Mouse (Mus musculus): ENCODE measurements around the gene Kbtbd12.

Gene Kbtbd12

GRCm38 (mm10) chr6:88637611-88638301, at the start of gene Kbtbd12:
Gene Kbtbd12, minus strand, starts transcription at chr6:88637950.
- no peak for DNase-seq (ENCODE audit: extremely low spot score, low spot score)

DNA sequence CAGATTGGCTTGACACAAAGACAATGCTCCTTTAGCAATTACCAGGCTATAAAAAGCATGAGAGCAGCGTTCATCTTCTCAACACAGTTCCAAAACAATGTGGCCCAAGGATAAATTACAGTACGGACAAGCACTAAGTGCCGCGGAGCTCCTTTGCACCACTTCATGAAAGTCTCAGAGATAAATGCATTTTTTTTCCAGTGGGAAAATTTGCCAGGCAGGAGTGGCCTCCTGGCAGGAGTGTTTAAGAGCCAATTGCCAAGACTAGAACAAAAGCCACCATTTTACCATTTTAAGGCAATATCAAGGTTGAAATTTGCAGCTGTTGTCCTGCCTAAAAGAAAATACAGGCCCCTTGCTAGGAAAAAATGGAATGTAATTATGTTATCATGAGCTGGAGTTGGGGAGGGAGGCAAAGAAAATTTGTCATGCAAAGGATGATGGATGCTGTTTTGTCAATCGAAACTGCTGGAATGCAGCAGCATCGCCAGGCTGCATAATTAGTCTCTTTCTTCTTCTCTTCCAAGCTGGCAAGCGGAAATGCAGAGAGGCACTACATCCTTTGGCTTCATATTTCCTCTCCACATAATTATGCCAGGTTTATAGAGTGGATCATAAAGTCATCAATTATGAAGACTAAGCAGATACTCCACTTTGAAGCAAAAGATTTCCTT, 45.8 kb upstream of the Kbtbd12 start:
- no peak for DNase-seq (ENCODE audit: extremely low spot score, low spot score)

DNA sequence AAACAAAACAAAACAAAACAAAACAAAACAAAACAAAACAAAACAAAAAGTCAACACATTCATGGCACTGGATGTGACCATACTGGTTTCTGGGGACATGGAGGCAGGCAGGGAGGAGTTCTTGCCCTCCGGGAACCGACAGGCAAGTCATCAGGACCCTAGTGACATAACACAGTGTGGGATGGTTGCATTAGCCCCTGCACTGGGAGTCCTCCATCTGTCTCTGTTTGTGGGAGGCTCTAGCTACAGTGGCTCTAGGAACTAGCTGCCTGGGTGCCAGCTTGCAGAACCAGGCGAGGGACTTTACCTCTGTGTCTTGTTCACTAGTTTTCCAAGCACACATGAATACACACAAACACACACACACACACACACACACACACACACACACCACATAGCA, 43.3 kb upstream of the Kbtbd12 start:
- DNase-seq (ENCODE audit: extremely low spot score, low spot score): no peak

DNA sequence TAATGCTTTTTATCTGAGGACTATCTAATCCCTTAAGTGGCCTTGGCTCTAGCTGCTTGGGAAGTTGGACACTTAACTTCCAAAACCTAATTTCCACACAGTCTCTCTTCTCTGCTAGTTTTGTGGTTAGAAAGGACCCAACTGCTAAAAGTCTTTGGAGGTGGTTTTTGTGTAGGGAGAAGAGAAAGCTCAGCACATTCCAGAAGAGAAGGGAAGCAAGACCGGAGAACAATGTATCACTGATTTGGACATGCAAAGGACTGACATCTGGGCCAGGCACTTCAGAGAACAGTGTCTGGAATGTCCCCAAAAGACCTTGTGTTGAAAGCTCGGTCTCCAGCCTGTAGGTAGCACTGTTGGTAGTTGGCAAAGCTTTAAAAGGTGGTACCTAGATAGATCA, 40.0 kb upstream of the Kbtbd12 start:
- no peak for DNase-seq (ENCODE audit: extremely low spot score, low spot score)

DNA sequence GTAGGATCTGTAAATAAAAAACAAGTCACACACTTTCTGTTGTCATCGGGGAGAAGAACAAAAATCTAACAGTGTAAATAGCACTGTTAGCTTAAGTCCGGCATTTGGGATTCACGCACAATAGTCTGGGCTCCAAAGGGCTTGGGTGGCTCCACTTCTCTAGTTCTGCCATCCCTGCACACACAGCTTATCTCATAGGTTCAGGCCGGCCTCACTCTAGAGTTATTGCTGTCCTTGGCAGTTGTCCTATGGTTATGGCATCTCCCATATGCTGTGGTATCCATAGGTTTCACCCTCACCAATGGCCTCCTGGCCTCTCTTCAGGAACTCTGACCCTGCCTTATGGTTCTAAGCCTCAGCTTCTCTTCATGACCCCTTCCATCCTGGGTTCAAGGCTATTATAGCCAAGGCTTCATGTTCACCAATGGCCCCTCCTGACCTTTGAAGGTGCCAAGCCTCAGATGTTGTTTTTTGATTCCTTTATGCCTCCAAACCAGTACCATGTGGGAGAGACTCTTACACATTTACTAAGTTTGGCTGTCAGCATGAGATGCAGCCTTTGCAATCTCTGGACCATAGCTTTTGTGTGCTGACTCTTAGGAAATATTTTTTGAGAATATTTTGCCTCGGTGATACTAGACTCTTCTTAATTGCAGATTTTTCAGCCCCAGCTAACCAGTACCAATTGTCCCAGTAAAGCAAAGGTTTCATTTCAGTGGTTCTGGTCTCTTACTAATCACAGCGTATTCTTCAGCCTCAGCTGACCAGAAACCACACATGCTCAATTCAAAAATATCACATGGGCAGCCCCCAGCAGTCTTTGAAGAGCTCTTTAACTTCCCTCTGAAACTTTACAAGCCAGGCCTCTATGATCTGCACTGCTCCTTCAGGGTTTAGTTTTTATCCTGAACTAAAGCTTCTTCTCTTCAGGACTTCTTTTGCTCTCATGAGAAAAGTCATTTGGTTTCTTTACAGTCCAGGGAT, 39.3 kb upstream of the Kbtbd12 start:
- DNase-seq (ENCODE audit: extremely low spot score, low spot score): no peak

DNA sequence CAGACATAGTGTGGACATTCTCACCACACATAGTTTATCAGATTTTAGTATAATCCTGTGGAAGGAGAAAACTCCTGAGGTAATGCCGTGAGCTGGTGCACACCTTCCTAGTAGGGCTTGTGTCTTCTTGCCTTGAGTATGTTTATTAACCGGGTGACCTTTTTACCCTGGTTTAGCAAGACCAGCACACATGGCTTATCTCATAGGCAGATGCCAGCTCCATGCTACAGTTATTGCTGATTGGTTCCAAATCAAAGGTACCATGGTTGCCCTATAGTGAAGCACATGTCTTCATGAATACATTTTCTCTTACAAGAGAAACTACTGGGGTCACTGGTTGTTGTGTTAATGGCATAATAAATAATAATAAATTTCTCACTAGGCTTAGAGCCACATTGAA, 38.1 kb upstream of the Kbtbd12 start:
- DNase-seq (ENCODE audit: extremely low spot score, low spot score): no peak

DNA sequence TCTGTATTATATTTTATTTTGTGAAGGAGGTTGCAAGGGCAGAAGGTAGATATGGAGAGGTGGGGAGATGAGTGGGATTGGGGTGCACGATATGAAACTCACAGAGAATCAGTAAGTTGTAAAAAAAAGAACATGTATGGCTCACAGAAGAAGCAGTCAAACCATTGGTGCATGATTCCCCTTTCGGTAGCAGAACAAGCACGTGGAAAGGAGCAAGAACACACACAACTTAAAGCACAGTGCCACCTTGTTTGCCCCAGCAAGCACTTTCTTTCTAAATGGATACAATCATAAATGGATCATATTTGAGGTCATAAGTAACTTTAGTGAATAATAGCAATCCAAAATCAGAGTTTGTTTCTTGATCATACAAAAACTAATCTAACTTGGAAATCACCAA, 24.5 kb upstream of the Kbtbd12 start:
- no peak for DNase-seq (ENCODE audit: extremely low spot score, low spot score)

DNA sequence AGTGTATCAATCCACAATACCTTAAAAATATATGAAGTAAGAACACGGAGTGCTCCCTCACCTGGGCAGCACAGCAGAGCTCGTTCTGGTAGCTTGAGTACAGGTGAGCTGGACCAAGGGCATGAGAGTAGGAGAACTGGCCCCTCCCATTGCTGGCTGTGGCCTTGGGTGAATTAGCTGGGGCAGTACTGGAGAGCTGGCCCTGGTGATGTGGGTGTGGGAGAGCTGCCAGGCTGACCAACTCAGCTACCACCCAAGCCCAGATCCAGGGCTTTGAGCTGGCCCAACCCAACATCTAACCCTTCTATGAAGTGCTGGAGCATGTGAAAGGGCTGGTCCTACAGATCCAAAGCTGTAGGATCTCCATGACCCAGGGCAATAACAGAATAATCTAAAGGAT, 23.9 kb upstream of the Kbtbd12 start:
- DNase-seq (ENCODE audit: extremely low spot score, low spot score): no peak

DNA sequence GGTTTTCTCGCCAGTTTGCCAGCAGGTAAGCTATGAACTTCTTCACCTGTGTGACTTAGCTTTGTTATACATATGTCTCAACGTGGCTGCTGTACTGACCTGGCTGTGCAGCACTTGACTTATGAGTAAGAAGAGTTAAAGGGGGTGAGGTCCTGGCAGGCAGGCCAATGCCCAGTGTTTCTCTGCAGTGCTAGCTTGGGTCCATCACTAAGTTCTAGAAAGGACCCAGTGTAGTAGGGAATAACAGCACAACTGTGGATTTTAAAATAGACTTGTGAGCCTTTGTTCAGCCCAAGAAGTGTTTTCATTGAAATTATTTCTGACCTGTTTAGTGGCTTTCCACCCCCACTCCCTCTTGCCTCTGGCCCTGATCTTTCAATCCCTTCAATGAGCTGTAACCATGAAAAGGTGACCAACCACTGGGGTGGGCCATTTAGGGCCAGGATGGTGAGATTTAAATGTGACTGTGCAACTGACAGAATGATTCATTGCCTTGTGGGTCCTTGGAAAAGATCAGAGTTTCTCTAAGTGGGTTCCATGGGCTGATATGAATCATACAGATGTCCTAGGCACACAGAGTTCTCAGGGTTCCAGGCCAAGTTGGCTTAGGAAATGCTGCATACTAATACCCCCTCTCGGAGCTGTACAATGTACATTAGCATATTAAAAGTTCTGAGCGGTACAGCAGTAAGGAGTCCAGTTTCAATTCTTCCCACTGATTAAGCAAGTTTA, 10.0 kb upstream of the Kbtbd12 start:
- DNase-seq (ENCODE audit: extremely low spot score, low spot score): no peak

- DNase-seq (ENCODE audit: extremely low spot score, low spot score): no peak
These were observed 7.0 kb upstream of the Kbtbd12 start for GRCm38 (mm10) chr6:88644786-88645185.

GRCm38 (mm10) chr6:88641346-88641920, 3.7 kb upstream of the Kbtbd12 start:
- no peak for DNase-seq (ENCODE audit: extremely low spot score, low spot score)

GRCm38 (mm10) chr6:88640331-88640730, 2.6 kb upstream of the Kbtbd12 start:
- no peak for DNase-seq (ENCODE audit: extremely low spot score, low spot score)

GRCm38 (mm10) chr6:88639921-88640320, 2.2 kb upstream of the Kbtbd12 start:
- DNase-seq (ENCODE audit: extremely low spot score, low spot score): no peak

GRCm38 (mm10) chr6:88639372-88639920, 1.7 kb upstream of the Kbtbd12 start:
- DNase-seq (ENCODE audit: extremely low spot score, low spot score): no peak

- no peak for DNase-seq (ENCODE audit: extremely low spot score, low spot score)
These were observed 1.2 kb upstream of the Kbtbd12 start for GRCm38 (mm10) chr6:88638917-88639316.

DNA sequence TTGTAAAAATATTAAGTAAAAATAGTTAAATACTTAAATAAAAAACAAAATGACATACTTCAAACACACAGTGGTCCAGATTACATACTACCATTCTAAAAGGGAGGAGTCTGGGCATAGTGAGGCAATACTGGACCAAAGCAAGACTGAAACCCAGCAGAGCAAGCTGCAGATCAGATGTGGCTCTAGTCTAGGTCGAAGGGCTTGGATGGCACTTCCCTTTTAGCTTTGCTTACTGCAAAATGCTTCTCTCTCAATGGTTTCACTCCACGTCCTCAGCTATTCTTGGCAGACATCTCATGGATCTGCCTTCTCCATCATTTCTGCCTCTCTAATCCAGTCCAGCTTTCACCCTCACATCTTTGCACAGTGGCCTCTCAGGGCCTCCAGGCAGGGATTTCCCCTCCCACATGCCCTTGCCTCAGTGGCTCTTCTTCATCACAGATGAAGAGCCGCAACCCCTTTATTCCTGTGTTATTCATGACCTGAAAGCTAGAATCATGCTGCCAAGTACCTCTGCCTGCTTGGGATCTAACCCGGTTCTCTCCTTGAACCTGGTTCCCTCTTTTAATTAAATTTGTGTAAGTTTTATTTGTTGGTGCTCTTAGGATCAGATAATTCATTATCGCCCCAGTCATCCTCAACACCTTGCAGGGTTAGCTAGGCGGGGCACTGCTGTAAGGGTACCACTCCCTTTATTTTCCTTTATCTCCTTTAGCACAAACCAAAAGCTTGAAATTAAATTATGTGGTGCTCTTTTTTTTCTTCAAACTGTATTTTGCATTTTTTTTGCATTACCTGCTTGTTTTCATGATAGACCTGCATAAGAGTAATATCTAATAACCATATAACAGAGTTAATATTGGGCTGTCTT, 1.6 kb downstream of the Kbtbd12 start:
- DNase-seq (ENCODE audit: extremely low spot score, low spot score): no peak

DNA sequence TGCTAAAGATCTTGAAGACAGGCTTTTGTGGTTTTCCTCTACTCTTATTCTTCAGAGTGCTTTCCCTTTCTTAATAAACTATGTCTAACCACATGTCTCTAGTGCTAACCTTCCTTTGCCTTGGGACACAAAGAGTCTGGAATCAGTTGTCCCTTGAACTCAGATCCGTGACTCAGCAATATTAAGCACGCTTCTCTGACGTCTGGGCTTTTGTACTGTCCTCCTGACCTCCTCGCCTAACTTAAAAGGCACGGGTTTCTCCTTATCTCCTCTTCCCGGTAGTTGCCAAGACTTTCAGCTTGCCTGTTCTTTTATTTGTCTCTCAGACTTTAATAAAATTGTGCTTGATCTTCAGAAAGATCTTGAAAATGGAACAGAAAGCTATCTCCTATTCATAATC, 6.5 kb downstream of the Kbtbd12 start:
- DNase-seq (ENCODE audit: extremely low spot score, low spot score): no peak

- DNase-seq (ENCODE audit: extremely low spot score, low spot score): no peak
These were observed 7.2 kb downstream of the Kbtbd12 start for GRCm38 (mm10) chr6:88630560-88630959.

- no peak for DNase-seq (ENCODE audit: extremely low spot score, low spot score)
These were observed 7.9 kb downstream of the Kbtbd12 start for GRCm38 (mm10) chr6:88629821-88630220.

All from neural tube, embryonic 10.5 days (tissue).